Mouse (Mus musculus) lung, postnatal 0 days (tissue): ENCODE measurements at regions not wholly inside any gene's neighbourhood (a gene's known extent, or its start where the extent isn't known, plus 50 kb on each side); places are given as distances from the start of the nearest gene placed in this dataset.

Source experiments
- ATAC-seq: fragments of 200-750 bp; cut with Nextera tagmentation; 2 replicates; pipeline ENCODE4 v1.8.0; 2017; ENCODE audit warnings: moderate library complexity
- DNase-seq: peaks from one replicate; pipeline ENCODE4 v3.0.0-alpha.2; 2016; ENCODE audit warnings: low spot score
- H3K27ac ChIP-seq: fragments of 300-500 bp; sonication (generic); 2 replicates; pipeline ENCODE4 v1.5.1; 2014; ENCODE audit warnings: antibody characterized with exemption, mild to moderate bottlenecking, low read length, mixed read lengths
- H3K27me3 ChIP-seq: fragments of 300-500 bp; sonication (generic); replicated peaks from 2 replicates; pipeline ENCODE4 v1.6.1; 2014; ENCODE audit warnings: low read length, mixed read lengths; ENCODE audit not compliant: insufficient read depth
- H3K36me3 ChIP-seq: fragments of 300-500 bp; sonication (generic); 2 replicates; pipeline ENCODE4 v1.6.1; 2014; ENCODE audit warnings: low read length, mixed read lengths; ENCODE audit not compliant: insufficient read depth
- H3K4me1 ChIP-seq: fragments of 300-500 bp; sonication (generic); 2 replicates; pipeline ENCODE4 v1.6.1; 2014; ENCODE audit warnings: antibody characterized with exemption, low read depth, low read length, mixed read lengths; ENCODE audit not compliant: insufficient read depth
- H3K4me2 ChIP-seq: fragments of 300-500 bp; sonication (generic); replicated peaks from 2 replicates; pipeline ENCODE4 v1.6.1; 2014; ENCODE audit warnings: low read depth, mild to moderate bottlenecking, low read length, moderate library complexity, mixed read lengths
- H3K4me3 ChIP-seq: fragments of 300-500 bp; sonication (generic); 2 replicates; pipeline ENCODE4 v1.5.1; 2014; ENCODE audit warnings: low read depth, low read length
- H3K9ac ChIP-seq: fragments of 300-500 bp; sonication (generic); replicated peaks from 2 replicates; pipeline ENCODE4 v1.6.1; 2014; ENCODE audit warnings: low read depth, mild to moderate bottlenecking
- H3K9me3 ChIP-seq: fragments of 300-500 bp; sonication (generic); 2 replicates; pipeline ENCODE4 v1.6.1; 2016; ENCODE audit warnings: low read length, mixed read lengths
- CTCF ChIP-seq: IDR thresholded peaks from 2 replicates; pipeline ENCODE4 v1.5.1; 2016; ENCODE audit warnings: antibody characterized with exemption, mild to moderate bottlenecking
- EP300 ChIP-seq: IDR thresholded peaks from 2 replicates; pipeline ENCODE4 v1.6.1; 2016; ENCODE audit warnings: antibody characterized with exemption, mild to moderate bottlenecking, control low read depth
- WGBS: fragments of 180-500 bp; shearing (Covaris S2); extraction: QIAGEN DNeasy Blood & Tissue Kit; methylation state at CpG from one replicate; pipeline ENCODE4 v1.1.7; 2014; 5-methylcytosine and 5-hydroxymethylcytosine counted together

- Histone ChIP-seq H3K4me3 (no peak overlapping the region), H3K36me3 (no peaks in the 10 kb centered on the region), H3K27ac (no peak overlapping the region), H3K9me3 (no peaks in the 10 kb centered on the region), H3K4me2 (no peak overlapping the region), H3K9ac (no peak overlapping the region), H3K27me3 (no peaks in the 10 kb centered on the region), H3K4me1 (no peaks in the 10 kb centered on the region)
- WGBS: 57% methylated on average over 3 of the region's 3 CpGs
- no peak for DNase-seq
- no peak for ATAC-seq
- no peak for TF ChIP-seq EP300
- TF ChIP-seq CTCF: no peak
Observed at GRCm38 (mm10) chr11:45440937-45441720, 410.7 kb upstream of the Clint1 start.

DNA sequence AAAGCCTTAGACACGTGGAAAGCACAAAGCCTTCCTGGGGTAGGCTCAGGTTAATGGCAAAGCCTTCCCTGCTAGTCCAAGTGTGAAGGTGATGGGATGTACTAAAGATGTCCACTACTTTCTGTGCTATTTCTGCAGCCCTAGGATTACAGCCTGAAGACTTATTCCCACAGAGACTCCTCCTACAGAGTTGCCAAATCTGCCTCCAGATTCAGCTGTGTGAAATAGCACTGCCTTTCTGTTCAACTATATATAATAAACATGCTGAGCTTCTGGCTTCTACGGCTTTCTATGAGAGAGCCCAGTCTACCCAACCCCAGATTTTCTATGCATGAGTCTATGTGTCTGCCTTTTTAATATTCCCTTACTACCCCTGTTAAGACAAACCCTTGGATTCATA, 405.3 kb upstream of the Clint1 start:
- no peaks in the 10 kb centered on the region for H3K9me3 ChIP-seq
- WGBS: 62% methylated on average over 2 of the region's 2 CpGs
- no peak overlapping the region for H3K27ac ChIP-seq
- TF ChIP-seq EP300 (no peak), CTCF (no peak)
- H3K9ac ChIP-seq: no peak overlapping the region
- no peaks in the 10 kb centered on the region for H3K4me1 ChIP-seq
- H3K4me2 ChIP-seq: no peak overlapping the region
- H3K27me3 ChIP-seq: no peaks in the 10 kb centered on the region
- DNase-seq (no peak), ATAC-seq (no peak)
- H3K36me3 ChIP-seq: no peaks in the 10 kb centered on the region
- no peak overlapping the region for H3K4me3 ChIP-seq

- WGBS: 87% methylated on average over 5 of the region's 5 CpGs
- TF ChIP-seq CTCF: no peak
- TF ChIP-seq EP300: no peak
- H3K4me3 ChIP-seq: no peak overlapping the region
- DNase-seq (no peak), ATAC-seq (no peak)
- no peaks in the 10 kb centered on the region for H3K9me3 ChIP-seq
- no peaks in the 10 kb centered on the region for H3K4me1 ChIP-seq
- no peak overlapping the region for H3K9ac ChIP-seq
- no peaks in the 10 kb centered on the region for H3K27me3 ChIP-seq
- no peak overlapping the region for H3K27ac ChIP-seq
- H3K36me3 ChIP-seq: no peaks in the 10 kb centered on the region
- H3K4me2 ChIP-seq: no peak overlapping the region
Observed at GRCm38 (mm10) chr11:45454234-45454633, 397.6 kb upstream of the Clint1 start.

GRCm38 (mm10) chr11:45454933-45455332, 396.9 kb upstream of the Clint1 start:
- no peaks in the 10 kb centered on the region for H3K36me3 ChIP-seq
- H3K9me3 ChIP-seq: no peaks in the 10 kb centered on the region
- H3K27me3 ChIP-seq: no peaks in the 10 kb centered on the region
- no peak overlapping the region for H3K4me2 ChIP-seq
- no peaks in the 10 kb centered on the region for H3K4me1 ChIP-seq
- DNase-seq (no peak), ATAC-seq (no peak)
- TF ChIP-seq CTCF (no peak), EP300 (no peak)
- no peak overlapping the region for H3K27ac ChIP-seq
- H3K9ac ChIP-seq: no peak overlapping the region
- no peak overlapping the region for H3K4me3 ChIP-seq
- 58% methylated on average over 3 of the region's 3 CpGs for WGBS

- no peak for DNase-seq
- 41% methylated on average over 3 of the region's 3 CpGs for WGBS
Observed at GRCm38 (mm10) chr11:45456724-45457123, 395.1 kb upstream of the Clint1 start.

GRCm38 (mm10) chr11:45457597-45457996, 394.3 kb upstream of the Clint1 start:
- Histone ChIP-seq H3K36me3 (no peaks in the 10 kb centered on the region), H3K9me3 (no peaks in the 10 kb centered on the region), H3K4me3 (no peak overlapping the region), H3K27ac (no peak overlapping the region), H3K9ac (no peak overlapping the region), H3K4me1 (no peaks in the 10 kb centered on the region), H3K4me2 (no peak overlapping the region), H3K27me3 (no peaks in the 10 kb centered on the region)
- WGBS: 65% methylated on average over 4 of the region's 4 CpGs
- no peak for DNase-seq
- ATAC-seq: no peak
- TF ChIP-seq EP300 (no peak), CTCF (no peak)

More at GRCm38 (mm10) chr11:45456724-45457123, 395.1 kb upstream of the Clint1 start:
- TF ChIP-seq CTCF: no peak
- no peak for TF ChIP-seq EP300
- H3K4me3 ChIP-seq: no peak overlapping the region
- no peaks in the 10 kb centered on the region for H3K27me3 ChIP-seq
- H3K36me3 ChIP-seq: no peaks in the 10 kb centered on the region
- H3K4me2 ChIP-seq: no peak overlapping the region
- H3K9ac ChIP-seq: no peak overlapping the region
- ATAC-seq: no peak
- no peaks in the 10 kb centered on the region for H3K4me1 ChIP-seq
- no peaks in the 10 kb centered on the region for H3K9me3 ChIP-seq
- H3K27ac ChIP-seq: no peak overlapping the region
